Mouse (Mus musculus) frontal cortex, postnatal 25 days (tissue): Measurements from ENCODE around the gene Phf24.
"Not testable (repeated sequence)": the region's sequence is repeated elsewhere in the genome, so short reads cannot be mapped to it uniquely, and the experiment has no call there.

ENCODE experiments used
- DNase-seq, 2 experiments: peaks; one replicate each; pipeline ENCODE4 v3.0.0; 2022; ENCODE audit warnings: low spot score in 2 of 2

The Phf24 gene

GRCm38 (mm10) chr4:42950065-42950558, 33.7 kb downstream of the Phf24 start:
- DNase-seq: peak; percentile 72 to 78

GRCm38 (mm10) chr4:42951206-42952195, 35.0 kb downstream of the Phf24 start:
- no peak for DNase-seq

- no peak for DNase-seq
Measured at GRCm38 (mm10) chr4:42952563-42952962, 36.1 kb downstream of the Phf24 start.

- DNase-seq: no peak
Measured at GRCm38 (mm10) chr4:42953435-42954094, 37.1 kb downstream of the Phf24 start.

- peak; percentile 77 to 81 for DNase-seq
Measured at GRCm38 (mm10) chr4:42954297-42954696, 37.8 kb downstream of the Phf24 start.

- no peak for DNase-seq
Measured at GRCm38 (mm10) chr4:42955200-42955599, 38.7 kb downstream of the Phf24 start.

- DNase-seq: no peak
Measured at GRCm38 (mm10) chr4:42956581-42956980, 40.1 kb downstream of the Phf24 start.

- DNase-seq: no peak
Measured at GRCm38 (mm10) chr4:42957306-42957705, 40.8 kb downstream of the Phf24 start.

- no peak for DNase-seq
Measured at GRCm38 (mm10) chr4:42957979-42958378, 41.5 kb downstream of the Phf24 start.

GRCm38 (mm10) chr4:42958942-42959341, 42.5 kb downstream of the Phf24 start:
- DNase-seq: no peak

GRCm38 (mm10) chr4:42959382-42959781, 42.9 kb downstream of the Phf24 start:
- DNase-seq: no peak

GRCm38 (mm10) chr4:42961592-42961991, 45.1 kb downstream of the Phf24 start:
- DNase-seq: peak in 1 of 2 experiments; percentile 47

GRCm38 (mm10) chr4:42963480-42963879, 47.0 kb downstream of the Phf24 start:
- no peak for DNase-seq

GRCm38 (mm10) chr4:42965039-42965719, 48.7 kb downstream of the Phf24 start:
- DNase-seq: peak in 1 of 2 experiments; percentile 40

- DNase-seq: no peak
Measured at GRCm38 (mm10) chr4:42969304-42969703, 52.8 kb downstream of the Phf24 start, which contains the start of gene 1700022I11Rik. Gene 1700022I11Rik (plus strand): TSS chr4:42969604.

GRCm38 (mm10) chr4:42972952-42973351, 56.5 kb downstream of the Phf24 start:
- no peak for DNase-seq

- DNase-seq: no peak
Measured at GRCm38 (mm10) chr4:42973868-42974267, 57.4 kb downstream of the Phf24 start.

GRCm38 (mm10) chr4:42978062-42978461, 61.6 kb downstream of the Phf24 start:
- no peak for DNase-seq

- DNase-seq: not testable (repeated sequence)
Measured at GRCm38 (mm10) chr4:42980467-42980866, 64.0 kb downstream of the Phf24 start.

GRCm38 (mm10) chr4:42988296-42988695, 71.8 kb downstream of the Phf24 start:
- no peak for DNase-seq
